Mouse (Mus musculus) lung, embryonic 15.5 days (tissue): Measurements from ENCODE around the gene Akap6. TPM values are rescaled to one million over a fixed set of nuclear protein-coding genes. Genes with fewer than 3 reads are reported as not detected.
A peak's percentile ranks its signal among the peaks of the same experiment; 100 is the strongest.

Experiments used
- ATAC-seq: fragments of 200-750 bp; cut with Nextera tagmentation; 2 replicates; pipeline ENCODE4 v1.8.0; 2017; ENCODE audit warnings: moderate number of reproducible peaks, borderline replicate concordance; ENCODE audit not compliant: low FRiP score, low TSS enrichment; ENCODE audit errors: extremely low read depth
- H3K27ac ChIP-seq: fragments of 300-500 bp; sonication (generic); 2 replicates; pipeline ENCODE4 v1.5.1; 2015; ENCODE audit warnings: moderate library complexity, mild to moderate bottlenecking, inconsistent platforms
- H3K27me3 ChIP-seq: fragments of 300-500 bp; sonication (generic); 2 replicates; pipeline ENCODE4 v1.6.1; 2015; ENCODE audit warnings: inconsistent platforms
- H3K36me3 ChIP-seq: fragments of 300-500 bp; sonication (generic); 2 replicates; pipeline ENCODE4 v1.6.1; 2015; ENCODE audit warnings: inconsistent platforms
- H3K4me1 ChIP-seq: fragments of 300-500 bp; sonication (generic); 2 replicates; pipeline ENCODE4 v1.6.1; 2015; ENCODE audit warnings: inconsistent platforms
- H3K4me2 ChIP-seq: fragments of 300-500 bp; sonication (generic); 2 replicates; pipeline ENCODE4 v1.6.1; 2015; ENCODE audit warnings: inconsistent platforms, mild to moderate bottlenecking, moderate library complexity
- H3K4me3 ChIP-seq: fragments of 300-500 bp; sonication (generic); 2 replicates; pipeline ENCODE4 v1.5.1; 2015; ENCODE audit warnings: mild to moderate bottlenecking, inconsistent platforms
- H3K9ac ChIP-seq: fragments of 300-500 bp; sonication (generic); 2 replicates; pipeline ENCODE4 v1.6.1; 2015; ENCODE audit warnings: inconsistent platforms
- H3K9me3 ChIP-seq: fragments of 300-500 bp; sonication (generic); 2 replicates; pipeline ENCODE4 v1.6.1; 2016; ENCODE audit warnings: inconsistent platforms
- WGBS: fragments of 180-500 bp; shearing (Covaris S2); methylation state at CpG from one replicate; pipeline ENCODE4 v1.1.7; 2015; 5-methylcytosine and 5-hydroxymethylcytosine counted together
- polyA plus RNA-seq: library from polyadenylated mRNA; unstranded; fragments of >200 nt; fragmentation: Nextera tagmentation; extraction: Ambion mirVana; gene quantifications from 2 replicates; pipeline ENCODE4 v1.2.1, GENCODE M21; 2015

Akap6 gene
- polyA plus RNA-seq, 1 experiment from 2014 or later, result 0.89 TPM

- WGBS, result 45% methylated on average over 3 of the region's 3 CpGs
- no peak overlapping the region for H3K4me3 ChIP-seq
- no peak overlapping the region for H3K4me2 ChIP-seq
- ATAC-seq, result no peak
- no peak overlapping the region for H3K9ac ChIP-seq
- no peaks in the 10 kb centered on the region for H3K36me3 ChIP-seq
- no peaks in the 10 kb centered on the region for H3K27me3 ChIP-seq
- no peaks in the 10 kb centered on the region for H3K9me3 ChIP-seq
- peaks cover 9% of the 10 kb centered on the region; the same call in 1 of the 2 replicates for H3K4me1 ChIP-seq
- H3K27ac ChIP-seq, result no peak overlapping the region
These were observed 1.6 kb upstream of the Akap6 start for GRCm38 (mm10) chr12:52697407-52698109.

GRCm38 (mm10) chr12:52698276-52698930, 780 bp upstream of the Akap6 start:
- ATAC-seq, result no peak
- peaks cover 9% of the 10 kb centered on the region; the same call in 1 of the 2 replicates for H3K4me1 ChIP-seq
- WGBS, result 78% methylated on average over 5 of the region's 5 CpGs

DNA sequence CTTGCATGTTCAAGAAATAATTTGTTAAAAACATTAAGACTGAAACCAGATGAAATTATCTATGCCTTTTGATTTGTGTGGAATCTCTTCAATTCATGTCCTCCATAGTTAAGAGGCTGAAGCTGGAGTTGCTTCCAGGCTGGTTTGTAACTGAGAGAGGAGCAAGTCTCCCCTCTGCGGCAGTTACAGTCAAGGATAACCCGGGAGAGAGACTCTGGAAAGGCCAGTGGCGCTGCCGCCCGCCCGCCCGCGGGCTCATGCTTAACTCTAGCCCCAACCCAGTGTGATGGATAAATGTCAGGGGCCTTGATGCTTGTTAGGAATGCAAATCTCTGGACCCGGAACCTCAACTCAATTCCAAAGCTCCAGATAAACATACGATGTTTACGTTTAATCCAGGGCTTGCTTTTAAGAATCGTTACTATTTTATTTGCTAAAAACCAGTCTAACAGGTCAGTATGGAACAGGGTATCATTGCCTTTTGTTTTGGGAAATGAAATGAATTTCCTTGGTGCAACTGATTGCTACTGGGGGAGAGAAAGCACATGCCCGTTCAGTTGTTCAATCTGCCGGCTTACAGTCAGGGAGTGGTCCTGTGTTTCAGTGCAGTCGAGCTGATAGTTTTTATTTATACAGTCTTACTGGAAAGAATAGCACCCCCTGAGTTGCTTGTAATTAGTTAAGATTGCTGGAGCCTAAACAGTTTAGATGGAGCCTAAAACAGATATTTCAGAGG, 946 bp downstream of the Akap6 start:
- no peak for ATAC-seq
- H3K27me3 ChIP-seq, result no peaks in the 10 kb centered on the region
- no peak overlapping the region for H3K4me3 ChIP-seq
- peaks cover 9% of the 10 kb centered on the region; the same call in 1 of the 2 replicates for H3K4me1 ChIP-seq
- H3K9ac ChIP-seq, result no peak overlapping the region
- H3K27ac ChIP-seq, result no peak overlapping the region
- no peaks in the 10 kb centered on the region for H3K36me3 ChIP-seq
- peak overlapping the region; percentile 40 for H3K4me2 ChIP-seq
- WGBS, result 35% methylated on average over 15 of the region's 15 CpGs
- H3K9me3 ChIP-seq, result no peaks in the 10 kb centered on the region

More at GRCm38 (mm10) chr12:52698276-52698930, 780 bp upstream of the Akap6 start:
- Histone ChIP-seq H3K36me3 (no peaks in the 10 kb centered on the region), H3K9ac (no peak overlapping the region), H3K4me2 (no peak overlapping the region), H3K27me3 (no peaks in the 10 kb centered on the region), H3K4me3 (no peak overlapping the region), H3K9me3 (no peaks in the 10 kb centered on the region), H3K27ac (no peak overlapping the region)

DNA sequence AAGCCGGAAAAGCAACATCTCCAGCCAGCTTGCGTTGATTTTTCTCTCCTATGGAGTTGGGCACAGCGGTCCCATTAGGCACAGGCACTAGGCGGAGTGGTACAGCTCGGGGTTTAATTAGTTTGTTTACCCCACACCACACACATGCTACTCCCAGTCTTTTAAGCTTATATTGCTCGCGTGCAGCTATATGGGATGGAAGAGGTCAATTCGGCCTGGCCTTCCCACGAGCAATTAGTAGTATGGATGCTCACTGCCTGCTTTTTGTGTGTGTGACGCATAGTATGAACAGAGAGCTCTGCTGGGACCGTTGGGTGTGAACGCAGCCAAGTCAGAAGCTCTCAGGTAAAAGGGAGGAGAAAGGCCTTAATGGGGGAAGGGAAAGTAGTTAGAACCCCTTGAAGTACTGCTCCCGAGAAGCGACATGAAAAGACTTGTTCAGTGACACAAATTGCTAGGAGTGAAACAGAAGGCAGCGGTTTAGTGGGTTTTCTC, 1.6 kb downstream of the Akap6 start:
- no peaks in the 10 kb centered on the region for H3K36me3 ChIP-seq
- no peak for ATAC-seq
- H3K4me1 ChIP-seq, result peaks cover 9% of the 10 kb centered on the region; the same call in 1 of the 2 replicates
- no peaks in the 10 kb centered on the region for H3K9me3 ChIP-seq
- no peak overlapping the region for H3K9ac ChIP-seq
- no peak overlapping the region for H3K4me3 ChIP-seq
- WGBS, result 44% methylated on average over 15 of the region's 15 CpGs
- H3K27ac ChIP-seq, result no peak overlapping the region
- H3K4me2 ChIP-seq, result peak overlapping the region; percentile 40
- no peaks in the 10 kb centered on the region for H3K27me3 ChIP-seq

GRCm38 (mm10) chr12:52701201-52701641, 2.0 kb downstream of the Akap6 start:
- Histone ChIP-seq H3K27me3 (no peaks in the 10 kb centered on the region), H3K36me3 (no peaks in the 10 kb centered on the region), H3K4me1 (peaks cover 9% of the 10 kb centered on the region; the same call in 1 of the 2 replicates), H3K27ac (no peak overlapping the region), H3K9me3 (no peaks in the 10 kb centered on the region), H3K4me3 (no peak overlapping the region), H3K9ac (no peak overlapping the region), H3K4me2 (peak overlapping the region; percentile 40)
- WGBS, result 36% methylated on average over 9 of the region's 9 CpGs
- no peak for ATAC-seq

DNA sequence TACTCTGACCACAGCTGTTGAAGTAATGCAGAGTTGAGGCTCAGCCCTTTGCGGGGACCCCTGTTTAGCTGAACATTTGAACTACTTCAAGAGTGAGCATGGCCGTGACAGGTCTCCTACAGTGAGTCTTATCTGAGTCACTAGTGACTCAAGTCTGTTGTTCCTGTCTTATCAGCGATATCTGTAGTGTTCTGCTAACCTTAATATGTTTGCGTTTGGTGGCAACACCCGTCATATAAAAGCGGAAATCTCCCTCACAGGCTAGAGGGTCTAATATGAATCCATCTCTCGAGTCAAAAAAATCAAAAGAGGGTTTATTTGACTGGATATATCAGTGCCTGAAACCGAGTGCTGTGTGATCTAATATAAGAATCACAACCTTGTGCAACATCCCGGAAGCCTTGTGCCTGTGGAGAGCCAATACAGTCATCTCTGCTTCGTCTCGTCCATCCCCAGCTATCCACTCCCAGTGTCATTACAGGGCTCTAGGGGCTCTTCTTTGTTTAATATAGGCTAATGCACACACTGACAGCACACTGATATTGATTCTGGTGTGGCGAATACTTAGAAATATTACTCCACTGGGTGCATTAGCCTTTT, 3.3 kb downstream of the Akap6 start:
- no peak overlapping the region for H3K9ac ChIP-seq
- 57% methylated on average over 12 of the region's 12 CpGs for WGBS
- H3K27me3 ChIP-seq, result no peaks in the 10 kb centered on the region
- H3K4me2 ChIP-seq, result no peak overlapping the region
- no peaks in the 10 kb centered on the region for H3K36me3 ChIP-seq
- peaks cover 9% of the 10 kb centered on the region; the same call in 1 of the 2 replicates for H3K4me1 ChIP-seq
- ATAC-seq, result no peak
- no peak overlapping the region for H3K27ac ChIP-seq
- H3K9me3 ChIP-seq, result no peaks in the 10 kb centered on the region
- no peak overlapping the region for H3K4me3 ChIP-seq

DNA sequence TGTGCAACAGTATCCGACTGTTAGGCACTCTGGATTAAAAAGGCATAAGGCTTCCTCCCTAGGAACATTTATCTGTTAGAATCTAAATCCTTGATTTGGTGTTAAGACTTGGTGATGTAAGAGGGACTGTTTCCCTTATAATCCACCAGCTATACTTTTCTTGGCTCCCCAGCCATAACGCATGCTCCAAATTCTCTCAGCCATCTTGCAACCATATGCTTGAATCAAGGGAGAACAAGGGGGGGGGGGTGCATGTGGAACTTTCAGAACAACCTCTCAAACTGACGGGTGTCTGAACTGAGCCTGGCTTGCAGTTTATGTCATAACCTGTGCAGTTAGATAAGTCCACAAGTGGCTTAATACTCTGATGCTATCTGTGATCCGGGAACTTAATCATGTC, 4.9 kb downstream of the Akap6 start:
- H3K9me3 ChIP-seq, result no peaks in the 10 kb centered on the region
- H3K4me3 ChIP-seq, result no peak overlapping the region
- no peak overlapping the region for H3K27ac ChIP-seq
- WGBS, result 69% methylated on average over 4 of the region's 4 CpGs
- no peak overlapping the region for H3K9ac ChIP-seq
- no peaks in the 10 kb centered on the region for H3K36me3 ChIP-seq
- no peak for ATAC-seq
- H3K4me2 ChIP-seq, result no peak overlapping the region
- no peaks in the 10 kb centered on the region for H3K27me3 ChIP-seq
- H3K4me1 ChIP-seq, result peaks cover 9% of the 10 kb centered on the region; the same call in 1 of the 2 replicates

- Histone ChIP-seq H3K4me3 (no peak overlapping the region), H3K27ac (no peak overlapping the region), H3K27me3 (no peaks in the 10 kb centered on the region), H3K4me2 (no peak overlapping the region), H3K9me3 (no peaks in the 10 kb centered on the region), H3K4me1 (peaks cover 9% of the 10 kb centered on the region; the same call in 1 of the 2 replicates), H3K36me3 (no peaks in the 10 kb centered on the region), H3K9ac (no peak overlapping the region)
- 71% methylated on average over 3 of the region's 3 CpGs for WGBS
- ATAC-seq, result no peak
These were observed 5.6 kb downstream of the Akap6 start for GRCm38 (mm10) chr12:52704810-52705209.

GRCm38 (mm10) chr12:52711382-52711781, 12.2 kb downstream of the Akap6 start:
- H3K27me3 ChIP-seq, result no peaks in the 10 kb centered on the region
- H3K36me3 ChIP-seq, result no peaks in the 10 kb centered on the region
- H3K9me3 ChIP-seq, result no peaks in the 10 kb centered on the region
- ATAC-seq, result no peak
- no peaks in the 10 kb centered on the region for H3K4me1 ChIP-seq
- no peak overlapping the region for H3K9ac ChIP-seq
- H3K4me2 ChIP-seq, result no peak overlapping the region
- no peak overlapping the region for H3K27ac ChIP-seq
- WGBS, result 82% methylated on average over 3 of the region's 3 CpGs
- no peak overlapping the region for H3K4me3 ChIP-seq

DNA sequence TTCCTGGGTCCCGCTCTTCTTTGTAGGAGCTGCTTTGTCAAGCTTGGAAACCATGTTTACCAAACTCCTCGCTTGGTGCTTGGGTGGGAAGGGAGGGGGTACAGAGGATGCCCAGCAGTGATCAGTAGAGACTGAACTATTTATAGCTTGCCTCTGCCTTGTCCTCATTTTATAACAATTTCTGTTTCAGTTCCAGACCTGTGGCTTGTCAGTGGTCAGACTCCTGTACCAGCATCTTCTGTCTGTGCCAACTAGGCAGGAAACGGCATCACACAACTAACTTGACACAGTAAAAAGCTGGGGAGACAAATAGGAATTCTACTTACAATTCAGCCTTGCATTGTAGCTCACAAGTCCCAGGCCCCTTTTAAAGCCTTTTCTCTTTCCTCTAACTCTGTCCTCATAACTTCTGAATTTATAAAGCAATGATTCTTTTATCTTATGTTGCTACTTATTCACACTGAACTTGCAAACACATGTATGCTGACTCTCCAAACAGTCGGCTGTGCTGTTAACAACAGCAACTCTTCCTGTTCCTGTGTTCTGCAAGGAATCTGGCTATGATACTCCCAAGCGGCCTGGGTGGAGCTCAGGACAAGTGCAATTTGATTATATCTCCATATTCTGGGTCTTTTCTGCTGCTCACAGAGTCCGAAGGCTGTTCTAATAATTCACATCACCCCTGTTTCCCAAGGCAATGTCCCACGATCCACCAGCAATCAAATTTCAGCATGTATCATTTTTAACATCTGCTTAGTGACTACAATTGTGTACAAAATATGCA, 12.9 kb downstream of the Akap6 start:
- Histone ChIP-seq H3K4me1 (no peaks in the 10 kb centered on the region), H3K36me3 (no peaks in the 10 kb centered on the region), H3K9ac (no peak overlapping the region), H3K27me3 (no peaks in the 10 kb centered on the region), H3K27ac (no peak overlapping the region), H3K9me3 (no peaks in the 10 kb centered on the region), H3K4me2 (no peak overlapping the region), H3K4me3 (no peak overlapping the region)
- 54% methylated on average over 7 of the region's 7 CpGs for WGBS
- ATAC-seq, result no peak

- Histone ChIP-seq H3K27me3 (no peaks in the 10 kb centered on the region), H3K9ac (no peak overlapping the region), H3K4me2 (no peak overlapping the region), H3K36me3 (no peaks in the 10 kb centered on the region), H3K4me3 (no peak overlapping the region), H3K4me1 (no peaks in the 10 kb centered on the region), H3K27ac (no peak overlapping the region), H3K9me3 (no peaks in the 10 kb centered on the region)
- ATAC-seq, result no peak
- WGBS, result 74% methylated on average over 6 of the region's 6 CpGs
These were observed 19.2 kb downstream of the Akap6 start for GRCm38 (mm10) chr12:52718392-52718791.
